Mouse (Mus musculus) ovary, postnatal 36 days (tissue): Measurements from ENCODE around the gene Slc15a1.
"Not testable (repeated sequence)": the region's sequence is repeated elsewhere in the genome, so short reads cannot be mapped to it uniquely, and the experiment has no call there.

ENCODE experiments used
- DNase-seq: peaks from one replicate; pipeline ENCODE4 v3.0.0; 2022; ENCODE audit warnings: low spot score, mixed read lengths

Gene Slc15a1

DNA sequence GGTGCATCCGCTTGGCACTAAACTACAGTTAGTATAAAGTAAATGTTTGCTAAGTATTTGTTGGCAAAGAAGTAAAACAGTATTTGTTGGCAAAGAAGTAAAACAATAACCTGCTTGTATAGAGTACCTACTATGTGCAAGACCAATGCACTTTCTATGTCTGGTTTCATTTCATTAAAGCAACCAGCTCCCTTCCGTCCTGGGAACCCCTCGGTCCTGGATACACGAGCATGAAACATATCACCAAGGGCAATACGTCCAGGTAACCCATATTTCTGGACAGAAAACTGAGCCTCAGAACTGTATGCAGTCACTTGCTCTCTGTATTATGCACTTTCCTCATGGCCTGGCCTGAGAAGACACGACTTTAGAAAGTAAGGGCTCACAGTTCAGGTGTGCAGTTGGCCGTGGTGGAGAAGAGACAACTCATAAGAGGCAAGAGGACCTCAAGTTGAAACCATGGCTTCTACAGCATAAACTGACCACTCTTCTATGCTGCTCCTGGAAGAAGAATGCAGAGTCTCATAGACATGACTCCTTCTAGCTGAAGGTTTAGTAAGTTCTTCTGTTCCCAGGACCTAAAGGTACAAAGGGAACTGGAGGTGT, 53.5 kb downstream of the Slc15a1 start:
- no peak for DNase-seq

DNA sequence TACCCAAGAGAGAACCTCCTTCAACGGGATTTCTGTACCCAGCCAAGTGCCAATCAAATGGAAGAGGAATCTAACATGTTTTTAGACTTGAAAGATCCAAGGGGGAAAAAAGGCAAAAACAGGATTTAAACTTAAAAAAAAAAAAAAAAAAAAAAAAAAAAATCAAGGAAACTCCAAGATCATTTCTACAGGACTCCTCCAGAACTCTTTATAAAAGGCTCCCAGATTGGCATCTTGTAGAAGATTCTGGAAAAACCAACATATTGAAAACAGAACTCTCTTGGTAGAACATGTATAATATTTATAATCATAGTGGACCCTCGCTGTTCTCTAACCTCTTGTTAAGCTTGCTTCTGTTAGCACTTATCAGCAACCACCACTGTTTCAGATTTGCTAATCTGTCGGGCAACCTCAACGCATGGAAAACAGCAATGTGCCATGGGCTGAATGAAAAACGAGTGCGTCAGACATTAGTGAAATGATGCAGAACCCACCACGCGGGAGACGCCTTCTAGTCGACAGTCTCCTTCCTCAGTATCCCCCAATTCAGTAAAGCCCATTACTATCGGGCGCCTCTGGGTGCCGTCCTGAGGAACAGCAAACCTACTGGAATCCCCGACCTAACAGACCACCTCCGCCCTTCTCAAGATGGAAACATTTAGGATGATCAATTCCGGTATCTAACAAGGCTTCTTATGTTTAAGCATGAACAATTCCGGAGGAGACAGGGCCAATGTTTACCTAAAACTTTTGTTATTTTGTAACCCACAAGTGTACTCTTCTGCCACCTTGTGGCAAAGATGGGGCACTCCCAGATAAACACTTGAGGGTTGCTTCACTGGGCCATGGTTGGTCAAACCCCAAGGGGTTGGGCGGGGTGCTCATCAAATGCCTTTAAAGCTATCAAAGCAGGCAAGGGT, 54.3 kb downstream of the Slc15a1 start:
- DNase-seq: peak; percentile 55

DNA sequence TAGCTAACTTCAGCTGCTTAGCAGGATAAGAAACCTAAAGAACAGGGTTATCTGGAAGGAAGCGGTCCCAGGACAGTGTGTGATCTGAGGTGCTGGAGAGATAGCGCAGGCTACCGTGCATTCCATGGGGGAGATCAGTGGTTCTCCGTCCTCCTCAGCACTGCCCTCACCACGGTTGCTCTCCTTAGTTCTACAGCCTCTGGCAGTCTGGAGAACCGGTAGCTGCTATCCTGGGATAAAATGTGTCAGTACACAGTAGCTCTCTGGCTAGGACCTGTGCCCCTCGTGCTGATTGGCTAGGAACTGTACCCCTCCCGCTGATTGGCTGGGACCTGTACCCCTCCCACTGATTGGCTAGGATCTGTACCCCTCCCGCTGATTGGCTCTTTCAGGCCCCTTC, 58.1 kb downstream of the Slc15a1 start:
- DNase-seq: no peak

DNA sequence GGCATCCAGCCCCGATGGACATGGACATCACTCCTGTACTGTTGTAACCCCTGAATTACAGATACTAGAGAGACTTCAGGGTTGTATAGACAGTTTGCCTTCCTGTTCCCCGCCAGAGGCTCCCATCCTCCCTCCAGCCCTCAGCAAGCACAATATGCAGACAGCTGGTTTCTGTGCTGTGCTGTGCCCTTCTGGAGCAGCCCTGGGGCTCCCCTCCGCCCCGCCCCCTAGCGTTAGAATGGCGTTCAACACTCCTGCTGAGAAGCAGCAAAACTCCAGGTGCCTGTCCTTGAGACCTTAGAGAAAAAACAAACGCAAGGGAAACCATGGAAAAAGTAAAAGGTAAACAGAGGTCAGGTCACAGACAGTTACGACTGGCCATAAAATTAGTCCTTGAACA, 59.9 kb downstream of the Slc15a1 start:
- DNase-seq: peak; percentile 77

GRCm38 (mm10) chr14:121440807-121441206, 64.2 kb downstream of the Slc15a1 start:
- no peak for DNase-seq

DNA sequence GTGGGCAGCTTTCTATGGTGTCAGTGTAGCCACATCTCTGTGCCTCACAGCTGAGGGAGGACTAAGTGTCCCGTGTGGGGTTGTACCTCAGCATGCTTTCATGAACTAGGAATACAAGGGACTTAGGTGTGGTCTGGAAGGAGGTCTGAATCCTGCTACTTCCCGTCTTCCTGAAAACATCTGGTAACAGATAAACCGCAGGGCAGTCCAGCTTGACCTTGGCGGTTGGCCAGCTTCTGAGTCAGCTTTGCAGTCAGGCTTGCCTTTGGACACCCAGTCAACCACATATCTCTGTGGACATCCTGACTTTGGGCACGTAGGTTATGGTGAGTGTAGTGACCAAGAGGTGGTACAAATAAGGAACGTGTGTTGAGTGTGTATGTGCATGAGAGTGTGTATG, 68.0 kb downstream of the Slc15a1 start:
- DNase-seq: peak; percentile 83

DNA sequence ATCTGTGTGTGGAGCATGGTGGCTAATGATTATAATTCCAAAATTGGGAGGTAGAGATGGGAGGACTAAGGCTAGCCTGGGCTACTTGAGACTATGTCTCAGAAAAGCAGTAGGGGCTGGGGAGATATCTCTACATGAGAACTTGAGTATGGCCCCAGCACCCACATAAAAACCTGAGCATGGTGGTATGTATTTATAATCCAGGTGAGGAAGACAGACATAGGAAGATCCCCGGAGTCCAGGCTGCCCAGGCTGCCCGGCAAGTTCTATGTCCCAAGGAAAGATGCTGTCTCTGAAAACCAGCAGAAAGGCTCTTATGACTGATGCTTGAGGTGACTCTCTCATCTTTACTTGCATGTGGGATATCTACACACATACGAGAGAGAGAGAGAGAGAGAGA, 68.6 kb downstream of the Slc15a1 start:
- no peak for DNase-seq

GRCm38 (mm10) chr14:121435794-121436193, 69.3 kb downstream of the Slc15a1 start:
- peak; percentile 34 for DNase-seq

GRCm38 (mm10) chr14:121431261-121431660, 73.8 kb downstream of the Slc15a1 start:
- DNase-seq: no peak

DNA sequence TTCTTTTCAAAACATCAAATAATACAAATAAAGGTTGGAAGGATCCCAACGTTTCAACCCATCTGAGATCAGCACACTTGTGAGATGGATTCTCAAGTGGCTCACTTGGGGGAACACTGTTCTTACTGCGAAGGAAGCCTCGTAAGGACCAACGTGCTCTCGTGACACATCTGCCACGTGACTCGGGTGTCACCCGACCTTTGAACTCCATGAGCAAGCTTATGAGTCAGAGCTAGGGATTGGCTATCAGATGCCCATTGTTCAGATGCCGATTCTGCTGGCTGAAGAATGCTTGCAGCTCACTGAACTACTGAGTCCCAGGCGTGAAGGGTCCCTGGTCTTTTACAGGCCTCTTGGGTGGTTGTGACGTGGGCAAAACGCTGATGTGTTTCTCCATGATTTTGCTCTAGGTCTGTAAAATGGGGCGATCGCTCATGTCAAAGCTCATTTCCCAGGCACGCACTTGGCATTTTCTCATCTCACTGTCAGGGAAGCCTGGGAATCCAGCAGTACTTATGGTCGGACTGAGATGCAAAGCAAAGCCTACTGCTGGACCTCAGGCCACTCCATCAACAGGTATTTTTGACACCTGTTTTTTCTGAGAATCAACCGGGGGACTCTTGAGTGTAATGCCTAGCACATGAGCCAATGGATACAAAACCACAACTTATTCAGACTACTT, 75.1 kb downstream of the Slc15a1 start:
- no peak for DNase-seq

DNA sequence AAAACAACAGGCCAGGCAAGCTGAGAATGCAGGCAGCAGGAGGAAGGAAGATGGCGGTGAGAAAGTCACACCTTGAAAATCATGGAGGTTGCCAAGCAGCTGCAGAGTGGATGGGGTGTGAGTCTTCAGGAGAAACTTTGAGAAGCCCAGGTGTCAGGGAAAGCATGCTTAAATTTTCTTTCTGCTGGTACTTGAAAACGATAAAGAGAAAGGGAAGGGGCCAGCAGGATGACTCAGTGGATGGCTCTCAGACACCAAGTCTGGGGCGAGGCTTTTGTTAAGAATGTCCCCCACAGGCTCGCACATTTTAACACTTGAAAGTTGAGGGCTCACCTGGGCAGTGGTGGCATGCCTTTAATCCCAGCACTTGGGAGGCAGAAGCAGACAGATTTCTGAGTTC, 76.9 kb downstream of the Slc15a1 start:
- no peak for DNase-seq

GRCm38 (mm10) chr14:121426743-121427142, 78.3 kb downstream of the Slc15a1 start:
- DNase-seq: no peak

DNA sequence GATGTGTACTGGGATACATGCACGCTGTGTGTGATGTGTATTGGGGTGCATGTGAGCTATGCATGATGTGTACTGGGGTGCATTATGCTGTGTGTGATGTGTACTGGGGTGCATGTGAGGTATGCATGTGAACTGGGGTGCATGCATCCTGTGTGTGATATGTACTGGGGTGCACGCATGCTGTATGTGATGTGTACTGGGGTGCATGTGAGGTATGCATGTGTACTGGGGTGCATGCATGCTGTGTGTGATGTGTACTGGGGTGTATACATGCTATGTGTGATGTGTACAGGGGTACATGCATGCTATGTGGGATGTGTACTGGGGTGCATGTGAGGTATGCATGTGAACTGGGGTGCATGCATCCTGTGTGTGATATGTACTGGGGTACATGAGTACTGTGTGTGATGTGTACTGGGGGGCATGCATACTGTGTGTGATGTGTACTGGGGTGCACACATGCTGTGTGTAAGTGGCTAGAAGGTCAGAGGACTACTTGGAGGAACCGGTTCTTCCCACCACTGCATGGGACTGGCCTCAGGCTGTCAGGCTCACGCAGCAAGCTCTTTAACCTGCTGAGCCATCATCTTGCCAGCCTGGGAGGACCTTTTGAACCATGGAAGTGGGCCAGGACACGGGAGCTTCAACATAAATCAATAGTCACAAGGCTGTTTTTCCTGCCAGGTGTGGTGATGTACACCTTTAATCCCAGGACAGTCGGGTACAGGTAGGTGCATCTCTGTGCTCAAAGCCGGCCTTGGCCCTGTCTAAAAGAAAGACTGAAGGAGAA, 79.9 kb downstream of the Slc15a1 start:
- DNase-seq: no peak

- no peak for DNase-seq
Measured at GRCm38 (mm10) chr14:121423341-121423751, 81.7 kb downstream of the Slc15a1 start.

DNA sequence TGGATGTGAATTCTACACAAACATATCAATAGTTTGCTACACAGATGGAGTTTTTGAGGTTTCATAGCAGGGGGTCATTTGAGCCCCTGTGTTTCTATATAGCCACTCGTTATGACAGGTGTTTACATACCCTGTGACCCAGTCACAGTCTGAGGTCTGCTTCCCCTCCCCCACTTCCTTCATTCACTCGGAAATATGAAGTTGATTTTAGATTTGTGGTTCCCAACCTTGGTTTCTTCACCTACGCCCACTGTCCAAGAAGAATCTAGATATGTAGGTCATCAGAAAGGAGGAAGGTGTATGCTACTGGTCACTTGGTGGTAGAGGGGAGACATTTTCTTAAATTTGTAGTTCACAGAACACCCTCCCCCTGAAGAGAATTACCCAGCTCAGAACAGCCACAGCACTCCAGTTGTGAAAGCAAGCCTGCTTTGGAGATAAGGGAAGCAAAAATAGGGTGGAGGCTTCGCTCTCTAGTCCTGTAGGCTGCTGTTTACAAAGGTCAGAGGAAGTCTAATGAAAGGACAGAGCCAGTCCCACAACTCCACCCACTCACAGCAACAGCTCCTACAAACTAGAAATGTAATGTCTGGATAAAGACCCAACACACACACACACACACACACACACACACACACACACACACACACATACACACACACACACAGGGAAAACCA, 82.2 kb downstream of the Slc15a1 start:
- no peak for DNase-seq

- DNase-seq: no peak
Measured at GRCm38 (mm10) chr14:121422000-121422399, 83.1 kb downstream of the Slc15a1 start.

DNA sequence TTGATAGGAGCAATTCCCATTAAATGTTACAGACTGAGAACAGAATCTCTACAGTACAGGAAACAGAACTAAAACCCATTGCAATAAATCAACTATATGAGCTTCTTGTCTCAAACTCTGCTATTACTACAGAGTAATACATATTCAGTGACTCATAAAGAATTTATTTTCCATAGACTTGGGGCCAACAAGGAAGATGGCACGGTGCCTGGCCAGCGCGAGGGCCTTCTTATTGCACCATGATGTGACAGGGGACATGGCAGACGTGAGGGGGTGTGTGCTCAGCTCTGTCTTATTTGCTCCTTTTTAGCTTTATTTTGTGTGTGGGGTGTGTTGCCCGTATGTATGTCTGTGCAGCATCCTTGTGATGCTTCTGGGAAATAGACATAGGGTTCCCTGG, 87.5 kb downstream of the Slc15a1 start:
- no peak for DNase-seq

- DNase-seq: no peak
Measured at GRCm38 (mm10) chr14:121416626-121417319, 88.3 kb downstream of the Slc15a1 start.

DNA sequence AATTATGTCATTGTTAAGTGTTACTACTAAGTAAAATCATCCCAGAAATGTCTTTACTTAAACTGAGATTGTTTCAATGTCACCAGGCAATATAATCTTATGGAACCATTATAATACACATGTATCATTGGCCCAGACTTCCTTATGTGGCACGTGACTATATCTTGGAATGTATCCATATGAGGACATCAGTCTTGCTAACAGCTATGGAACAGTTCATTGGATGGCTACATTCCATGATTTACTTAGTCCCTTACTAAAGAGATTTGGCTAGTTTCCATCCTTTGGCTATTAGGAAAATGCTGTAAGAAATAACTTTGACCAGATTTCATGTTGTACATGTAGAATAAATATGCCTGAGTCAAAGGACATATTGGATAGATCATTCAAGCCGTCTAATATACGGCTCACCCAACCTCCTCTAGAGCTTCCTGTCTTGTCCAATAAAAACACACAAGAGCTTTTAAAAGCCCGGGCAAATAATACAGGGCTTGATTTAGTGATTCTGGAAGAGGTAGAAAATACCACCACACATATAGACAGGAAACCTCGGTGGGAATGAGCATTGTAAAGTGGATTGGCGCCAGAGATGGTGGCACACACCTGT, 90.3 kb downstream of the Slc15a1 start:
- DNase-seq: no peak

- not testable (repeated sequence) for DNase-seq
Measured at GRCm38 (mm10) chr14:121413726-121414125, 91.3 kb downstream of the Slc15a1 start.
